Mouse (Mus musculus) left cerebral cortex, adult 18-20 months (tissue): ENCODE data around the gene Get4. TPM values are rescaled to one million over a fixed set of nuclear protein-coding genes. Genes with fewer than 3 reads are reported as not detected.

Experiments
- DNase-seq, 2 experiments: peaks; one replicate each; pipeline ENCODE4 v3.0.0; 2021 to 2022; ENCODE audit warnings: low spot score in 2 of 2, mixed read lengths in 1 of 2
- long read RNA-seq, 2 experiments: library from polyadenylated mRNA; stranded (forward); transcript quantifications; one replicate each; pipeline ENCODE4 v2.0.0; 2021
- total RNA-seq, 2 experiments: library from RNA; stranded (reverse); gene quantifications; 2 replicates each; pipeline ENCODE4 v1.2.3; 2021

Get4 gene
- total RNA-seq = 10 to 100 TPM; 50.0 to 52.4 TPM
- long read RNA-seq, experiment 1, transcript Get4-201 (9 exons, 2,107 nt) = major isoform, 116 of 144 reads
- long read RNA-seq, experiment 1, partial matches to known transcripts = 5 of 144 reads
- long read RNA-seq, experiment 1, other reads (novel, unspliced or antisense) = 23 of 144 reads
- long read RNA-seq, experiment 2, transcript Get4-201 (9 exons, 2,107 nt) = major isoform, 77 of 95 reads
- long read RNA-seq, experiment 2, partial matches to known transcripts = 2 of 95 reads
- long read RNA-seq, experiment 2, other reads (novel, unspliced or antisense) = 16 of 95 reads

DNA sequence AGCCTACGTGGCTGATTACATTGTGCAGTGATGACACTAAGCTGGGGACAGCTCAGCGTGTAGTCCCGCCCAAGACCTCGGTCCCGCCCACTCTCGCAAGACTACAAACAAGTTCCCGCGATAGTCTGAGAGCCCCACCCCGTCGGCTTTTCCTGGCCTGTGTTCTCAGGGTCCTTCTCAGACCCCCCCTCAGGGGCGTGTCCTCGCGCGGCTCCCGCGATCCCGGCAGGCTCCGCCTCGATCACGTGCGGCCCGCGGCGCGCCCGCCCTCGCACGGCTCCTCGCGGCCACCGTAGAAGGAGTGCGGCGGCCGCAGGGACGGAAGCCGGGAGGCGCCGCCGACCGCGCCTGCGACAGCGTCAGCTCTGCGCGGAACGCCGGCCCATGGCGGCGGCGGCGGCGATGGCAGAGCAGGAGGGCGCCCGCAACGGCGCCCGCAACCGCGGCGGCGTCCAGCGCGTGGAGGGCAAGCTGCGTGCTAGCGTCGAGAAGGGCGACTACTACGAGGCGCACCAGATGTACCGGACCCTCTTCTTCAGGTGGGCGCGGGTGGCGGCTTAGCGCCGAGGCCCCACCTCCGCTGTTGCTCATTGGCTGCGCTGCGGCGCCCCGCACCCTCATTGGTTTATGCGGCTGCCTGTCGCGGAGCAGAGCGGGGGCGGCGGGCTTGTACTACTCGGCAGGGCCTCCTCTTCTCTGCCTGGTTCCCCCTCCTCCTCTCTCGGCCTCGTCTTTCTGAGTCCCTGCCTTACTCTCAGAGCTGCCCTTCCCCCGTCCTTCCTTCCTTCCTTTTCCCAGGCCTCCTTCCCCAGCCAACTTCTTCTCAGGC, at the start of gene Get4:
Get4 (plus strand) TSS at position 244 of the 829 bp plus-strand sequence.
- peak; percentile 94 to 97 for DNase-seq

DNA sequence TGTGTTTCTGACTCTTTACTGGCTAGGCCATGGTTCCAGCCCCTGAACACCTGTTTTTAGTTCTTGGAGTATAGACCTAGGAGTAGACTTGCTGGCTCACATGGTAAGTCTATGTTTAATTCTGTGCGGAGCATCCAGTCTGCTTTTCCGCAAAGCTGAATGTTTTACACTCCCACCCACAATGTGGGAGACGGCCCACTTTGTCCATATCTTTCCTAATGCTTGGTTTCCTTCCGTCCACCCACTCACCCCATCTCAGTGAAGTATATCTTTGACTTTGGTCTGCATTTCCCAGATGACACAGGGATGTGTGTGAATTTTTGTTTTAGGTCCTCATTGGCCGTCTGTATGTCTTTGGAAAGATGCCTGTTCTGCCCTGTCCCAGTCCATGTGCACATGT, 48.8 kb upstream of the Get4 start:
- DNase-seq = peak; percentile 44 to 54

DNA sequence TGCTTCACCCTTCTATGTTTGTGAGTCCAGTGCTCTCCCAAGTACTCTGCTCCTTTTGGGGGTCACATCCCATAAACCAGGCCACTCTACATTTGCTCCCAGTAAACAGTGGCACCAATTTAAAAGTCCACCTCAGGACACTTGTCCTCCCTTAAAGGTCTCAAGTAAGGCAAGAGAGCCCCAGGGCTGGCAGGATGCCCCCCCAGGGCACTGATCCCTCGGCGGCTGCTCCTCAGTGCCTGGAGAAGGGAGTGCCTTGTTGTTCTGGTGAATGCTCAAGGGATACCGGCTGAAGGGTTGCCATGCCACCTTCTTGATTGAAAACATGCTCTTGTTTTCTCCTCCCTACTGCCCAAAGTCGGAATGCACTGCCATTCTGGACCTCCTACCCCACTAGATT, 46.0 kb upstream of the Get4 start:
- DNase-seq = no peak

GRCm38 (mm10) chr5:139206525-139206924, 45.6 kb upstream of the Get4 start:
- no peak for DNase-seq

DNA sequence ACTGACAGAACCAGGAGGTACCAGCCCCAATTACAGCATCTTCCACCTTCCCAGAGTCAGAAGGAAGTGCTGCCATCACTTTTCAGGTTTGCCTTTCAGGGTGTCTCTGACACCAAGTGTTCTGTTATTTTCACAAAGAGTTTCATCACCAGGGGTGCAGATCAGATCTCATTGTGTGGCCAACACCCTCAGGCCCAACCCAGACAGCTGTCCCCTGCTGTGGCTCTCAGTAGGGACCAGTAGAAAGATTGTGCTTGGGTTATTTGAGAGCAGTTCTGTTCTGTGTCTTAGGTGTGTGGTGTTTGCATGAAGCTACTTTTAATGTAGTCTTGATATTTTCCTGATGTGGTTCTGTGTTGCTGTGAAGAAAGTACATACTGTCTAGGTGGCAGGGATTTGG, 43.9 kb upstream of the Get4 start:
- no peak for DNase-seq

DNA sequence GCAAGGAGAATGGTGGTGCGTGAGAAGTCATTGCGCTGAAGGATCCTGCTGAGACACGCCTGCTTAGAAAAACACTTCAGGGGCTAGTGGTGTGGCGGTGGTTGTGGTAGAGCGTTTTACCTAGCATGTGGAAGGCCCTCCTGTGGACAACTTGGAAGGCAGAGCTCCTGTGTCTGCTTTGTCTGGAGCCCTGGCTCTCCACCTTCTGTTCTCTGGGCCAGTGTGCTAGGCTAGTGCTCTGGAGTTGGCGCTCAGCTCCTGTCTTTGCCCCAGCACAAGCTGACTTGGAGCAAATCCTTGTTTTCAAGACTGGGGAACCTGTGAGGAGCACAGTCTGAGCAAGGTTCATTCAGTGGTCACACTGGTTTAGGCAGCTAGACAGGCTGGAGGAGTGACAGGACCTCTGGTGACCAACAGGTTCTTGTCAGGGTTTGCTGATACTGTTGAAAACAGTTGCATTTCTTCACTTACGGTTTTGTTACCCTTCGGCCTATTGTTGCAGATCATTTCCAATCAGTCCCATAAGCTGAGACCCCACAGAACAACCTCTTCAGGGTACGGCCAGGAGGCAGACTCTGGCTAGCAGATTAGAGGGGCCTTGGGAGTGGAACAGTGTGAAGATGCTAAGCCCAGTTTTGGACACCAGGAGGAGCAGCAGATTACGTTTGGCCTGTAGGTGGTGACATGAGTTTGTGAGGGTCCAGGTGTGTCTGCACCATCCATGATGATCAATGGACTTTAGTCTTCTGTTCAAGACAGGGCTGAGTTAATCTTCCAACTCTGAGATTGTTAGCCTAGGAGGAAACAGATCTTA, 43.0 kb upstream of the Get4 start:
- DNase-seq = no peak

DNA sequence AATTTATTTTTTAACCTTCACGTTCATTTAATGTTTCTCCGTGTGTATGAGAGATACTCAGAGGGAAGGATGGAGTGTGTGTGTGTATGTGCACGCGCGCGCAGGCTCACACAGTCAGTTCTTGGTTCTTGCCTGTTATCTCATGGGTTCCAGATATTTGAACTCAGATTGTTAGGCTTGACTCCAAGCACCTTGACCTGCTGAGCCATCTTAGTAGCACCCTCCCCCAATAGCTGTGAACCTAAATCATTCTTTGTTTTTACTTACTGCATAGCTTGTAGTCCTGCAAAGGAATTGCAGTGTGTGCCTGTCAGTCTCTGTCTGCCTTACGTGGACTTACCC, 42.5 kb upstream of the Get4 start:
- DNase-seq = no peak

DNA sequence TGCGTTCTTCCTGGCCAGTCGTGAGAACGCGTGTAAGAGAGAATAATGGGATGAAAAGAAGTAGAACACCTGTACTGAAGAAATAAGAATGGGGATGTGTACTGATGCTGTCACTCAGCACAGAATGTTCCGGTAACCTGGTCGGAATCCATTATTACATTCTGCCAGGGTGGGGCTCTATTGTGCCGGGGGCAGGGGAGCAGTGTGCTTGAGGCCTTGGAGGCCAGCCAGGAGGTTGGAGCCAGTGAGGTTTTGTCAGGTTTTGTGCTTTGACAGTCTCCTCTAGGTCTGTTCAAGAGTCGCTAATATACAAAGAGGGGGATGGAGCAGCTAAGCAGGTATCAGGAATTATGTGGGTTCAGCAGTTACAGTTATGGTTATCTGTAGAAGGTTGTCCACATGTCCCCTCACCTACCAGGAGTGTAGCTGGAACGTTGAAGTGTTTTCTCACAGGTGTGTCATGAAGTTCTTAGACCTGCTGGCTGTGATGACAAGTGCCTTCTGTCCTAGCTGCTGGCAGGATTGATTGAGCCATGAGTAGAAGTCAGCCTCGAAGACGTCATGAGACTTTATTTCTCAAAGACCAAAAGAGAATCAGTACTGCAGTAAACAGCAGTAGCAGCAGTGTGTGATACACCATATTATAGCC, 40.3 kb upstream of the Get4 start:
- DNase-seq = no peak

- no peak for DNase-seq
Observed at GRCm38 (mm10) chr5:139214298-139214697, 37.8 kb upstream of the Get4 start.

DNA sequence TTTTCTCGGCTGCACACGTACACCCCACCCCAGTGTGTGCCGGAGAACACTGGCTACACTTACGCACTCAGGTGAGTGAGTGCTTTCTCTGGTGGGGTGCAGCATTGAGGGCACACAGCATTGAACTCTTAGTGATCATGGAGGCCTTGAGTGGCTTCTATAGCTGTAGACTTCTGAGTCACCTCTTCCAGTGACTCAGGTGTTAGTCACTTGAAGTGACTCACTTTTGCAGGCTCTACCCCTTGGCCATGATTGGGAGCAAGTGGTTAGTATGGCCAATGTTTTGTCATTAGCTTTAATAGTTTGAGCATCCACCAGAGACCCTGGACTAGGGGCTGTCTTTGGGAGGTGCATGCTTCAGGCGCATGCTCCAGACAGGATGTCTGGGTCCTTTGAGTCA, 36.9 kb upstream of the Get4 start:
- DNase-seq = no peak

DNA sequence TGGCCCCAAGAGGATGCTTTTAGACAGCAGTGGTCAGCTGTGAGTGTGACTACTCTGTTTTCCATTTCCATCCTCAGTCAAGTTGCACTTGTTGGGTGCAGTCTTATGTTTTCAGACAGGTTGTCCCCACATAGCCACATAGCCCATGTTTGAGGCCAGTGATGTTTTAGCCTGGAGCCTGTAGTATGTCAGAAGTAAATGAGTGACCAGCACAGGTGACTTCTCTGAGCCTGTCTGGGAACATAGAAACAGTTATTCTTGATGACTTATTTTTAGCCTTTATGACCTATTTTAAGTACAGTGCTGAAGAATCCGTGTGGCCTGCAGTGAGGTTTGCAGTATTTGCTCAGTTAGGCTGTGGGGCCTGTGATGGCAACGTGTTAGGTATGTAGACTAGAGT, 36.0 kb upstream of the Get4 start:
- DNase-seq = no peak

DNA sequence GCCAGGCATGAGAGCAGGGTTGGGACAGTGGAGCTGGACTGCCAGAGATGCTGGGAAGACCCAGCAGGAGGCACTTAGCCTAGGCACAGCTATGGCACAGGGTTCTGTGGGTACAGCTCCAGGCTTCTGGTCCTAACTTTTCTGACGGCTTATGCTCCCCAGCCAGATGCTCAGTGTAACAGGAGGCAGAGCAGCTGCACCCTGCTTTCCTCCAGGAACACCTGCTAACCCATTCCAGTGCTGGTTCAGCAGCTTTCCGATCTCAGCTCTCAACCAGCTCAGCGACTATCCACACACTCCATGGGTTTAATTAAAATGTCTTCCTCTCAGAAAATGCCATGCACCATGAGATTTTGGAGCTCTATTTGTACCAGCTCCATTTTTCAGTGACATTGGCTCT, 35.4 kb upstream of the Get4 start:
- DNase-seq = no peak

- no peak for DNase-seq
Observed at GRCm38 (mm10) chr5:139220006-139220515, 32.1 kb upstream of the Get4 start.

GRCm38 (mm10) chr5:139220610-139221009, 31.5 kb upstream of the Get4 start:
- no peak for DNase-seq

DNA sequence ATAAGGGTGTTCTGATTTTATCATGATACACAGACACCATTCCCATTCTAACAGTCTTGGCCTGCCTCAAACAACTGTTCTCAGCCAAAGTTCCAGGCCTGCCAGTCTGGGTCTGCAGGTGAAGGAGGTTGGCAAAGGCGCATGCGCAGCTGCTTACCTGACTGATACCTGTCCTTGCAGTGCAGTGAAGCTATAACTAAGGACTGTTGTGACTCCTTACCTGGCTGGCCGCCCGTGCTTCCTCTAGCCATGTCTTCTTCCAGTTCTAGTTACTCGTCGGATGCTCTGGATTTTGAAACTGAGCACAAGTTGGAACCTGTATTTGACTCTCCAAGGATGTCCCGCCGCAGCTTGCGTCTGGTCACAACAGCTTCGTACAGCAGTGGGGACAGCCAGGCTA, 28.8 kb upstream of the Get4 start:
- DNase-seq = no peak

- no peak for DNase-seq
Observed at GRCm38 (mm10) chr5:139227236-139227635, 24.9 kb upstream of the Get4 start.

DNA sequence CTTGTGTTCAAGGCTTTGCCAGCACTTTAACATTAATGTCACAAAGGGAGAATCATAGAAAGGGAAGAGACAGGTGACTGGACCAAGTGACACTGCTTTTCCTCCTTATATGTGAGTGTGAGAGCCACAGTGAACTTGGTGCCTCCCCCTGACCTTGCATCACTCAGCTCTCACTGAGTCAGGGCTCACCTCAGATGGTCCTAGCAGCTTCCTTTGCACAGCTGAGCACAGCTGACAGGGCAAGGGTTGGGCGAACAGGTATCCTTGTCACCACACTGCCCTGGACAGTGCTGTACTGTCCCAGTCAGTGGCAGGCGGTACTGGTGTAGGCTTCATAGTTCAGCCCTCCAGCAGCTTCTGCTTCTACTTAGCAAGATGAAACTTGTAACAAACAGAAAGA, 24.5 kb upstream of the Get4 start:
- no peak for DNase-seq

- no peak for DNase-seq
Observed at GRCm38 (mm10) chr5:139228318-139228717, 23.8 kb upstream of the Get4 start.

GRCm38 (mm10) chr5:139229716-139230115, 22.4 kb upstream of the Get4 start:
- no peak for DNase-seq

- DNase-seq = no peak
Observed at GRCm38 (mm10) chr5:139232083-139232482, 20.0 kb upstream of the Get4 start.

- no peak for DNase-seq
Observed at GRCm38 (mm10) chr5:139234423-139234822, 17.7 kb upstream of the Get4 start.
